Mouse (Mus musculus): Measurements from ENCODE around the gene Arid3a. TPM values are rescaled to one million over a fixed set of nuclear protein-coding genes. Genes with fewer than 3 reads are reported as not detected.

Gene Arid3a
- polyA plus RNA-seq, 1 experiment, result 3.7 TPM

DNA sequence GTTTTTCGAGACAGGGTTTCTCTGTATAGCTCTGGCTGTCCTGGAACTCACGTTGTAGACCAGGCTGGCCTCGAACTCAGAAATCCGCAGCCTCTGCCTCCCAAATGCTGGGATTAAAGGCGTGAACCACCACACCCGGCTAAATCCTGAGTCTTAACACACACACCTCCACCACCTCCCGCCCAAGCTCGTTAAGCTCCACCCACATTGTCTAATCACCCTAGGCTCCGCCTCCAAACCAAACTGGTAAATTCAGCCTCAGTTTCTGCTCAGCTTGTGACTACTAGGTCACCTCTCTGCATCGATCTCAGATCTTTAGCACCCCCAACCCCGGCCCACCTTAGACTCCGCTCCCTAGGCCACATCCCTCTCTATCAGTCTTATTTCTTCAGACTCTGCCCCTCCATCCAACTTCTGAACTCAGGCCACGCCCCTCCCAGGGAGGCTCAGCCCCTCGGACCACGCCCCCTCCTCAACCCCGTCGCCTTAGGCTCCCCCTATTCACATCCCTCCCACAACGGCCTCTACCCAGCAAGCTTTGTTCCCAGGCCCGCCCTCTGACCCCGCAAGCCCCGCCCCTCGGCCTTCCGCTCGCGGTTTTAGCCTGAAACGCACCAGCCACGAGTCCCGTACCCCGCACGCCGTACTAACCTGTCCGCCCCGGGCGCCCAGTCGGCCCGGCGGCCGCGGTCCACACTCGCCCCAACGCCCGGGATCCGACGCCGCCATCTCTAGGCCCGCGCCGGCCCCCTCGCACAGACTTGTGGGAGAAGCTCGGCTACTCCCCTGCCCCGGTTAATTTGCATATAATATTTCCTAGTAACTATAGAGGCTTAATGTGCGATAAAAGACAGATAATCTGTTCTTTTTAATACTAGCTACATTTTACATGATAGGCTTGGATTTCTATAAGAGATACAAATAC lies 18.4 kb upstream of the Arid3a start, which contains the start of gene Med16:
TSS of gene Med16 (minus strand) at position 757 of the 925 bp plus-strand sequence.
- DNase-seq (ENCODE audit: low read depth), result peak; percentile 65

DNA sequence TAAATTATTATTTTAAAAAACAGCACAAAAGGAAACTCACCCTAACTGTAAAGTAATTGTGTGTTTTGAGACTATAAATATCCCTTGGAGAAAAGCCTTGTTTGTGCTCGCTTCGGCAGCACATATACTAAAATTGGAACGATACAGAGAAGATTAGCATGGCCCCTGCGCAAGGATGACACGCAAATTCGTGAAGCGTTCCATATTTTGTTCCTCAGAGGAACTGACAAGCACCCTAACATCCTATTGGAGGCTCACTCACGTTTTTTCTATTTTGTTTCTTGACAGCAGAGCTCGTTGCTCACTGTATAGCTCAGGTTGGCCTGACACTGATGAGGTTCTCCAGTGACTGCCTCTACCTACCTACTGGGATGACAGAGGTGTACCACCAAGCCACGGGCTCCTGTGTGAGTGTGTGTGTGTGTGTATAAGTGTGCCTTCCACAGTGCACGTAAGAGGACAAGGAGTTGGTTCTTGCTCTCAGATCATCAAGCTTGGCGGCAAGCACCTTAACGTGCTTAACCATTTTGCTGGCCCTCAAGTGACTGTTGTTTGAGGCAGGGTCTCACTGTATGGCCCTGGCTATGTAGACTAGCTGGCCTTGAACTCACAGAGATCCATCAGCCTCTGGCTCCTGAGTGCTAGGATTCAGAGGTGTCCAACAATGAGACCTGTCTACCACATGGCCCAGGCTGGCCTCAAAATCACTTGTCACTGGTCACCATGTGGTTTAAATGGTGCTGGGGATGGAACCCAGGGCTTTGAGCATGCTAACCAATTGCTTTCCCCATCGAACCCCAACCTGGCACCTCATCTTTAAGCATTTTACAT lies 17.5 kb upstream of the Arid3a start:
- no peak for DNase-seq (ENCODE audit: low read depth)

DNA sequence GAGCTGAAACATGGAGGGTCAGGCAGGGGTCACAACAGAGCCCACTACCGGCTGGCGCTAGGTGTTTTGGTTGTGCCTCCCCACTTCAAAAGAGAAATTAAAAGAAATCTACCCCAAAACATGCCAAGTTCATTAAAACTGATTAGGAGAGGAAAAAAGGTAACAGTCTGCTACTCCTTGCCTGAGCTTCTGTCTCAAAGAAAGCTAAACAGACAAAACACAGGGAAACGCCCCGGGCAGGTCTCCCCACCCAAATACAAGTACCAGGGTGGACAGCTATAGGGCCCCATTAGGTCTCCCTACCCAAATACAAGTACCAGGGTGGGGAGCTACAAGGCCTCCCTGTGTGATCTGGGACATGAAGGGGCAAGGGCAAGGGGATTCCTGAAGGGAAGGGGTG lies 16.3 kb upstream of the Arid3a start, which contains the start of gene Gm26602:
TSS of gene Gm26602 (plus strand) at position 301 of the 400 bp plus-strand sequence.
- DNase-seq (ENCODE audit: low read depth), result no peak

DNA sequence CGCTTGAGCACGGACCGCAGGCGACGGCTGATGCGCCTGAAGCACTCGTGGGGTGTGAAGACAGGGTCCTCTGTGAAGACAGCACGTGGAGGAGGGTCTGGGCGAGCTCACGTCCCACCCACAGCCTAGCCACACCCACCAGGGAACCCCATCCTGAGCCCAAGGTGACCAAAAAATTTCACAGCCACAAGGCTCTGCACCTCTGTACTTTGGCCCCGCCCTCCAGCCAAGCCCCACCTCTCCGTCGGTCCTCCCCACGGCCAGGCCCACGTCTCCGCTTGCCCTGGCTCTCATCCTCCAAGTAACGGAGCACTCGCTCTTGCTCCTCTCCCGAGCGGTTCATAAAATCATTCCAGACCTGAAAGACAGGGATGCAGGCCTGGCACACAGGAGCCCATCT lies 14.4 kb upstream of the Arid3a start:
- DNase-seq (ENCODE audit: low read depth), result no peak

DNA sequence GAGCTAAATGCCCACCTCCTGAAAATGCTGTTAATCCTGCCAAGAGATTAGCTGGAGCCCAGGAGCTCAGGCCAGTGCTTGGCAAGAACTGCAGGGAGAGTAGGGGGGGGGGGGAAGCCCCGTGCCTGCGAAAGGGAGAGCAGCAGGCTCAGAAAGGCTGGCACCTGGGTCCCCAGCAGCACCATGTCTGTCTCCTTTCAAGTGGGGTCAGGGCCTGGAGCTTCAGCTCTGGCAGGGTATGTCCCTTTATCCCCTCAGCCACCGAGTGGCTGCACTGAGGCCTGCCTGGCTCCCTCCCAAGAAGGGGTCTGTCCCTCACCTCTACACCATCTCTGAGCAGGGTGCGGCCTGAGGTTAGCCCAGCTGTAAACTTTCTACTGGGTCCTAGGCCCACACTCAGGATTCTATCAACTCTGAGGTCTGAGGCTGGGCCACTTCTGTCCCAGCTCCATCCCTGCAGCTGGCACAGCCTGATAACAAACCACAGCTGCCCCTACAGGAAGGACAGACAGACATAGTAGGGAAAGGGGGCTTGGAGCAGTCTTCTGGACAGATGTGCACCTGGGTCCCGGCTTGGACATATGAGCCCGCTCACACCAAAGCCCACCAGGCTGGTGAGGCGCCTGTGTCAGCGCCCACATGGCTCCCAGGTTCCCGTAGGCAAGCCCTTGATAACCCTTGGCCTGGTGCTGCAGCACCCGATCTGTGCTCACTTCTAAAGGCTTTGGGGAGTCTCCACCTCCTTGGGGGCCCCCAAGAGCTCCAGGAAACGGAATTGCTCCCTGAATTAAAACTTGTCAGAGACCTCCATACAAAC lies 12.5 kb upstream of the Arid3a start:
- no peak for DNase-seq (ENCODE audit: low read depth)

DNA sequence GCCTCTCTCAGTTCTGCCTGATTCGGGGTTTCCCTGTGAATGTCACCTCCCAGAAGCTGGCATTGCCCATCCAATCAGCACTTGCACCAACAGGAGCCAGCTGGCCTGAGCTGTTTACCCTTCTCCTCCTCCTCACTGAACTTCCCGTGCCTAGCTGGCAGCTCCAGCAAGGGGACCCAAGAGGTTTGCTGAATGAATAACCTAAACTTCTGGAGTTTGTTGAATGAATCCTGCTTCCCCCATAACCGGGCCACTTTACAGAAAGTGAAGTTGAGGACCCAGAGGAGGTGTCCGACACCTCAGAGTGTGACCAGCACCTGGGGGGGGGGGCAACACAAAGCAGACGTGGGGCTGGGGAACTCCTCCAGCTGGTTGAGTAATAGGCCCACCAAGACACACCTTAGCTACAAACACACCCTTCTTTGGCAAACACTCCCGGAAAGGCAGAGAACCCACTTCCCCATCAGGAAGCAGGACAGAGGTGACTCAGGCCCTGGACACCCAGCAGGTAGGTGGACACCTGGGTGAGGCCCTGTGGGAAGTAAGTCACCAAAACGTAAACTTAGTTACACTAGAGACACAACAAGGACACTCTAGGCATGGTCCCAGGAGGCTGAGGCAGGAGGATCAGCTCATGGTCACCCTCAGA lies 11.8 kb upstream of the Arid3a start:
- no peak for DNase-seq (ENCODE audit: low read depth)

DNA sequence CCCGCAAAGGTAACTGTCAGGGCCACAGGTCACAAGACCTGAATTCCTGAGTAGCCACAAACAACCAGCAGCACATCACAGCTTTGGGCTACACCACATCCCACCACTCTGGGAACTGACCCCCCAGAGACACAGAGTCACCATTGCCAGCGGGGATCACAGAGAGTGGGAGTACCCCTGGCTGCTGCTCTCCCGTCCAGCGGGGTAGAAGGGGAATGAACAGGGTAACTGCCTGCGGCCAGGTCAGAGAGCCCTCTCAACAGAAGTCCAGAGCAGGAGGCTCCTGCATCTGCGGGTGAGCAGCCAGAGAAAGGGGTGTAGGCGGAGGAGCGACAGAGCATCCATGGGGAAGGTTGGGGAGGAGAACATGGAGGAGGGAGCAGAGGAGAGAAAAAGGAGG lies 10.8 kb upstream of the Arid3a start:
- DNase-seq (ENCODE audit: low read depth), result no peak

DNA sequence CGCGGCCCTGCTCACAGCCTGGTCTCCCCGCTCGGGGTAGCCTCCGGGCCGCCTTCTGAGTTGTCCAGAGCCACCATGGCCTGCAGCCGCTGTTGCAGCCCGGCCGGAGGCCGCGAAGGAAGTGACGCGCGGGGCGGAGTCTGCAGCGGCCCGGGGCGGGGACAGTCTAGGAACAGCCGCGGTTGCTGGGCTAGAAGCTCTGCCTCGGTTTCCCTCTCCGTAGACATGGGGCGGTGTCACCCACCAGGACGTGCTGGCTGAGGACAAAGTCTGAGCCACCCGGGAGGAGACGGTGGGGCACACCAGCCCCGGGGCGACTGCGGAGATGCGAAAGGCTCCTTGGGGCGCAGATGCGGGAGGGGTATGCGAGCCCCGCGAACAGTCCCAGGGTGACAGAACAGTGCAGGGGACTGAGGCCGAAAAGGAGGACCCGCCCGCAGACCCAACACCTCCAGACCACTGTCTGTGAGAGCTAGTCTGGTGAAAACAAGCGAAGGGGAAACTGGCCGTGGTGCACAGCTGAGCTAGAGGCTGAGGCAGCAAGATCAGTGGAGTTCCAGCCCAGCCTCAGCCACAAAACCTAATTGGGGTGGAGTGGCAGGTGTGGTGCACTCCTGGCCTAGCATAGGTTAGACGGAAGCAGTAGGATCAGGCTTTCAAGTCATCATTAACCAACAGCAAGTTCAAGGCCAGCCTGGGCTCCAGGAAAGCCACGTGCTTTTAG lies 9.9 kb upstream of the Arid3a start, which contains the start of gene Kiss1r:
TSS of gene Kiss1r (plus strand) at position 164 of the 724 bp plus-strand sequence.
- no peak for DNase-seq (ENCODE audit: low read depth)

DNA sequence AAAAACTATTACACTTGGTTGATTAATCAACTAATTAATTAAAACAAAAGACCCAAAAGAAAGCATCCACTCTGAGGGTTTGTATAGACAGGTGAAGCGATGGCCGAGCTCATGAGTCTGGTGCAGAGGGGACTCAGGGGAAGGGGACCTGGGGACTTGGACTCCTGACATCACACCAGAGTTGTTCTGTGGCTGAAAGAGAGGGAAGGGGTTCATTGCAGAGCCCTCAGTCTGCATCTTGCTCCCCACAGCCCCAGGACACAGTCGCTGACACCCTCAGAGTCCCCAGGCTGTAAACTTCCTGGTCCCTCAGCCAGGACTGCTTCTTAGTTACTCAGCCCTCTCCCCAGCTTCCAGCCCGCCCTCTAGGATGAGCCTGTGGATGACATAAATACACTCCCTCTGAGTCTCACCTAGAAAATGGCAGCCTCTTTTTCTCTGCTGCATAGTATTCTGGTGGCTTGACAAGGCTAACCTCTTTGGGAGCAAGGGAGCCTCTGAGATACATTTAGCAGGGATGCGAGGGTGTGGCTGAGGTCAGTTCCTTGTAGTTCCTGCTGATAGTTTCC lies 9.2 kb upstream of the Arid3a start:
- DNase-seq (ENCODE audit: low read depth), result no peak

DNA sequence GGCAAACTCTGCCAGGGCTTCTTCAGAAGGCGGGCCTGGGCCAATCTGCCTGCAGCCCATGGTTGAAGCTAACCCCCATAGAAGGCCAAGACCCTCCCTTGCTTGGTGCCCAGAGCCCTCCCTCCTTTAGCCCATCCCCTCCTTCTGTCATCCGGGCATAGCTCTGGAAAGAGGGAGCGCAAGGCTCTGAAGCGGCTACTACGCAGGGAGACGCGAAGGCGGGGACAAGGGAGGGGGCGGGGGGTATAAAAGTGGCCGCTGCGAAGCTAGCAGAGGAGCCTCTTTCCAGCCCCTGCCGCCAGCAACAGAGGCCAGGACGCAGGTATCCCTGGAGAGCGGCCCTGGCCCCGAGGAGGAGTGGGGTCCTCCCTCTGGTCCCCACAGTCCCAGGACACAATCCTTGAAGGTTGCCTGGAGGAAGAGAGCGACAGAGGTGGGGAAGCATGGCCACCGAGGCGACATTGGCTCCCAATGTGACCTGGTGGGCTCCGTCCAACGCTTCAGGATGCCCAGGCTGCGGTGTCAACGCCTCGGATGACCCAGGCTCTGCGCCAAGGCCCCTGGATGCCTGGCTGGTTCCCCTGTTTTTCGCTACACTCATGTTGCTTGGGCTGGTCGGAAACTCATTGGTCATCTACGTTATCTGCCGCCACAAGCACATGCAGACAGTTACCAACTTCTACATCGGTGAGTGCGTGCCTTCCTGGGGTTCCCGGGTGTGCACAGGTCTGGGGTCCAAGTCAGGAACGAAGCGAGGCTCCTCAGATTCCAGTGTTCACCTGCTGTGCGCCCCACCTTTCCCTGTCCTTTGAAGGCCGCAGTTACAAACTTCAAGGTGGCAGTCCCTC lies 8.4 kb upstream of the Arid3a start:
- no peak for DNase-seq (ENCODE audit: low read depth)

DNA sequence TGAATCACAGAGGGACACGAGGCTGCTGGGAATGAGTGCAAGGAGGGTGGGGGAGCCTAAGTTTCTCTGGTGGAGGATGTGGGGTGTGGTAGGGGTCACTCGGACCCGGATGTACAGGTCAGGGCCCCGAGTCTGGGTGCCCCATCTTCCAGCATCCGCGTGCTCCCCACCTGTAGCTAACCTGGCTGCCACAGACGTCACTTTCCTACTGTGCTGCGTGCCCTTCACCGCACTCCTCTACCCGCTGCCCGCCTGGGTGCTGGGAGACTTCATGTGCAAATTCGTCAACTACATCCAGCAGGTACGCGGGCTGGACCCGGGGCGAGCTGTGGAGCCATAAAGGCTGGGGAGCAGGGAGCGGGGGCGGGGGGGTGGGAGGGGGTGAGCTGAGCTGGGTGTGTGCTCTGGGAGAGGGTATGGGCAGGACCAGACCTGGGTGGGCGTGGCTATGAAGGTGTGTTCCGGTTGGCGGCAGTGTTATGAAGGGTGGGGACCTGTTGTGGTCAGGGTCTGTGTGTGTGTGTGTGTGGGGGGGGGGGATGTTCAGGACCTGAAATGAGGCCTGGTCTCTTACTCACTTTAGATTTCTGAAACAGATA lies 7.5 kb upstream of the Arid3a start:
- no peak for DNase-seq (ENCODE audit: low read depth)

DNA sequence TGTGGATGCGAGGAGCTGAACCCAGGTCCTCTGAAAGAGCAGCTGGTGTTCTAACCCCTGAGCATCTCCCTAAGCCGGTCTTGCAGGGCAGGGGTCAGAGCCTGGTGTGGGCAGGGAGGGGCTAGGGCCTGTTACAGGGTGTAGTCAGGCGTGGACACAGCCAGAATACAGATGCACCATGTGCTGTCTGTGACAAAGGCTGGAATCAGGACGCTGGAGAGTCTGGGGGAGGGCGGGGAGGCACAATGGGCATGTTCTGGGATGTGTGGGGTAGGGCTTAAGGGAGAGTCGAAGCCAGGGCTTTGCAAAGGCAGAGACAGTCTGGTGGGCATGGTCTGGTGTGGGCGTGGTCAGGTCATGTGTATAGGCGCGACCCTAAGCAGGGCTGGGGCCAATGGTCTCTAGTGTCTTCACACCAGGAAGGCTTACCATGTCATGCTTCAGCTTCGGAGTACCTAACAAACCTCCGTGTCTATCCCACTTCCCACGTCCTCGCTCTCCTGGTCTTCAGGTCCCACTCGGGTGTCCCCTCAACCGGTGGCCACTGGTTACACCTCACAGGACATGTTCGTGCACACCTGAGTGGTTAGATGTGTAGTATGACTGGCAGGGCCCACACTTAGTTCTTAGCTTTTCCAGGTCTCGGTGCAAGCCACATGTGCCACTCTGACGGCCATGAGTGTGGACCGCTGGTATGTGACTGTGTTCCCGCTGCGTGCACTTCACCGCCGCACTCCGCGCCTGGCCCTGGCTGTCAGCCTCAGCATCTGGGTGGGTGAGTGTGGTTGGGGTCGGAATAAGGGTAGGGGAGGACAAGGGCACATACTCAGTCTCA lies 6.6 kb upstream of the Arid3a start:
- no peak for DNase-seq (ENCODE audit: low read depth)

DNA sequence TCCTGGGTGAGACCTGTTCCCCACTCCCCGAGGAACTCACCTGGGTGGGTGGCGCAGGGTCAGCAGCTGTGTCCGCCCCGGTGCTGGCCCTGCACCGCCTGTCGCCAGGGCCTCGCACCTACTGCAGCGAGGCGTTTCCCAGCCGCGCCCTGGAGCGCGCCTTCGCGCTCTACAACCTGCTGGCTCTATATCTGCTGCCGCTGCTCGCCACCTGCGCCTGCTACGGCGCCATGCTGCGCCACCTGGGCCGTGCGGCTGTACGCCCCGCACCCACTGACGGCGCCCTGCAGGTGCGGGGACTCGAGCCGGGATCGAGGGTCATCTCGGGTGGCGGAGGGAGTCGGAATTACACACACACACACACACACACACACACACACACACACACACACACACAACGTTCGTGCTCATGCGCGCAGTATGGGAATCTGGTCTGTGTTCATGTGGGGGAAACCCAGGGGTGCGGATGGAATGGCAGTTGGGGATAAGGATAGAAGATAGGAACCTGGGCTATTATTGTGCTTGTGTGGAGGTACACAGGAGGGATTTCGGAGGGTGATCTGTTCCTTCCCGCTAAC lies 5.8 kb upstream of the Arid3a start, which contains the start of gene R3hdm4:
TSS of gene R3hdm4 (minus strand) at position 251 of the 578 bp plus-strand sequence.
- DNase-seq (ENCODE audit: low read depth), result no peak

DNA sequence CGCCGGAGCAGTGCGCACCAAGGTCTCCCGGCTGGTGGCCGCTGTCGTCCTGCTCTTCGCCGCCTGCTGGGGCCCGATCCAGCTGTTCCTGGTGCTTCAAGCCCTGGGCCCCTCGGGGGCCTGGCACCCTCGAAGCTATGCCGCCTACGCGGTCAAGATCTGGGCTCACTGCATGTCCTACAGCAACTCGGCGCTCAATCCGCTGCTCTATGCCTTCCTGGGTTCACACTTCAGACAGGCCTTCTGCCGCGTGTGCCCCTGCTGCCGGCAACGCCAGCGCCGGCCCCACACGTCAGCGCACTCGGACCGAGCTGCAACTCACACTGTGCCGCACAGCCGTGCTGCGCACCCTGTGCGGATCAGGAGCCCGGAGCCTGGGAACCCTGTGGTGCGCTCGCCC lies 5.3 kb upstream of the Arid3a start:
- no peak for DNase-seq (ENCODE audit: low read depth)

DNA sequence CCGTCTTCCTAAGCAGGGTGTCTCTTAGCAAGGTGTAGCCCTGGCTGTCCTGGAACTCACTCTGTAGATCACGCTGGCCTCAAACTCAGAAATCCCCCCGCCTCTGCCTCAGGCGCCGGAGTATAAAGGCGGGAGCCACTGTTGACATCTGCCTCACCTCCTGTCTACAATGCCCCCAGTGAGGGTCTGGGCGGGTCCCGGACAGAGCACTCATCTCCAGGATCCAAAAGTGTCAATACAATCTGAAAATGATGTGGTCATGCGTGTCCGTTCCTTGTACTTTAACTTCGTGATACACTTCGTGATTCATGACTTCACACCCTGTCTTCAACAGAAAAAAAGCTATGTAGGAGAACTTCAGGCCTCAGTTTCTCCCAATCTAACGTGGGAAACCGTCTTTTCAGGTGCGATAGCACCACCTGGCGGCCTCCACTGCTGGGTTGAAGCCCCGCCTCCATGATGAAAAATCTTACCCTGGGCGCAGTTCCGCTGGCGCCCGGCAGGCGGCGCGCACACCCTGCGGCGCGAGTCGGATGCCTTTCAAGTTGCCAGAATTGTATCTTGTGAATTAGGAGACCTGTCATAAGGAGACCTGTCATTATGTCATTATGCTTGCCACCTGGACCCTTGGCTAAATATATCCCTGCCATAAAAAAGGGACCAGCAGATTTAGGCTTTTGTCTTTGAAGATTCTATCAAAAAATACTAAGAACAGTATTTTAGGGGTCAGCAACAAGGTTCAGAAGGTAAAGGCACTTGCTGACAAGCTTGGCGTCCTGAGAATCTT lies 1.7 kb upstream of the Arid3a start:
- DNase-seq (ENCODE audit: low read depth), result no peak

DNA sequence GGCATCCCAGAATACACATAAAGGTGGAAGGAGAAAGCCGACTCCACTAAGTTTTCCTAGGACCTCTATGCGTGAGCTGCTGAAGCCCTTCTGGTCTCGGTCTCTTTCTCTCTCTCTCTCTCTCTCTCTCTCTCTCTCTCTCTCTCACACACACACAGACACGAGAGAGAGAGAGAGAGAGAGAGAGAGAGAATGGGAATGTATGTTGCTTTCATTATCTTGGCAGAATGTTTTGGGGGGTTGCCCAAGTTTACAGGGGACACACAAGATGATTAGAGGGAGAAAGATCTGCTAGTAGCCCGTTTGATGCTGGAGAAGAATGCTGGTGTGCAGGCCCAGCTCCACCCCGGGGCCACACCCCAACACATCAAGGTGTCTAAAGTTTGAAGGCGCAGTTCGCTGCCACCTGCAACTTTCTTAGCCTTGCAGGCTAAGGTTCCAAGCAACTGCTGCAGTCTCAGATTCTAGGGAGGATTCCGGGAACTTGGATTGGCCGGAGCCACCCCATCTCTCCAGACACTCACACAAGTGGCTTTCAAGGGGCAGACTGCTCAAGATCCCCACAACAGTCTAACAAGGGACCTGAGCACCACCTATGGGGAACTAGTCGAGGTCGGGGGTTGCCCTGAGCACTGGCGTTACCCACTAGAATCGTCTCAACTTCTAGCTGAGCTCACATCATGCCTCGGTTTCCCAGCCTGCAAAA lies 905 bp upstream of the Arid3a start:
- no peak for DNase-seq (ENCODE audit: low read depth)

All from gonadal fat pad, adult 2 months (tissue).